Mouse (Mus musculus) thymus, adult 2 months (tissue): ENCODE data around the gene Armc10.

ENCODE experiments used
- CTCF ChIP-seq: fragments of 200-500 bp; IDR thresholded peaks from 2 replicates; pipeline ENCODE4 v1.5.1; 2012; ENCODE audit warnings: mild to moderate bottlenecking, control low read depth, low read length, moderate library complexity, borderline replicate concordance; ENCODE audit not compliant: control insufficient read depth, poor library complexity, insufficient read depth; ENCODE audit errors: extremely low read depth
- POLR2A ChIP-seq: fragments of 200-500 bp; IDR thresholded peaks from 2 replicates; pipeline ENCODE4 v1.6.1; 2012; ENCODE audit warnings: mild to moderate bottlenecking, low read length, control low read depth, moderate library complexity; ENCODE audit not compliant: control insufficient read depth, poor library complexity, insufficient read depth; ENCODE audit errors: extremely low read depth

DNA sequence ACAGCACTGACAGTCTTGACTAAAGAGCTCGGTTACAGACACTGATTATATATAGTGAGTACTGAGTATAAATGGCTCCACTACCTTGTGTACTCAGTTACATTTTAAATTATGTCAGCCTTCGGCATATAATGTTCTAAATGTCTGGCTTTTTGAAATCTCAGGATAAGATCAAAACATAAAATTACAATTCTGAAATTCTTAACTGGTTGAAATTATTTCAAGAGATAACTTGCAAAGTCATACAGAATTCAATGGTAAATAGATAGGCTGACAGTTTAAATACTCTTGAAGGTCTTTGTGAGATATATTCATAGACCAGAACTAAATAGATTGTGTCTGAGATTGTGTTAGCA lies 56.4 kb downstream of the Armc10 start:
- no peak for TF ChIP-seq CTCF
- no peak for TF ChIP-seq POLR2A
